Mouse (Mus musculus): ENCODE measurements around the gene Gpr88. TPM values are rescaled to one million over a fixed set of nuclear protein-coding genes. Genes with fewer than 3 reads are reported as not detected.
A peak's percentile ranks its signal among the peaks of the same experiment; 100 is the strongest.

Gpr88 gene
- polyA plus RNA-seq, 1 experiment from 2014 or later = 0.08 TPM

DNA sequence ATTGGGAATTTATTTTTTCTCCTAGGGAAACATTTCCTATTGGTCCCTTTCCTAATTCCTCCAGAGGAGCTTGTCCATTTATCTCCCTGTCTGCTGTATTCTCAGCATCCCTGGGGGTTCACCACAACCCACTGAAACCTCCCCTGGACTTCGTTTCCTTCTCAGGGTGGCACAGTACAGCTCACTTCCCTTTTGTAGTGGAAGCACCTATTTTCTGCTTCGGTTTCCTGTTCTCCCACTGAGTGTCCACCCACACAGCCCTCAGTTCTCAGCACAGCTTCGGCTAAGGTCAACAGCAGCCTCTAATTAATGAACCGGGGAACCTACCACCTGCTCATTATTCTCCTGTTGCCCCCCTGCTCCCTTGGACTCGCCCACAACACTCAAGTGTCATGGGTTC lies 2.8 kb upstream of the Gpr88 start:
- Histone ChIP-seq H3K36me3 (ENCODE audit: control insufficient read depth, insufficient read depth, low read length) (no peaks in the 10 kb centered on the region), H3K4me2 (ENCODE audit: low read depth, severe bottlenecking) (no peak overlapping the region), H3K27me3 (ENCODE audit: control insufficient read depth, insufficient read depth, low read length) (peaks cover 34% of the 10 kb centered on the region), H3K9me3 (ENCODE audit: control insufficient read depth, low read length) (no peaks in the 10 kb centered on the region), H3K27ac (replicated peaks; ENCODE audit: low read depth, low read length) (no peak overlapping the region), H3K4me3 (ENCODE audit: low read depth, low read length) (no peak overlapping the region), H3K9ac (ENCODE audit: low read length) (no peak overlapping the region), H3K4me1 (ENCODE audit: control insufficient read depth, insufficient read depth, low read length) (peaks cover 14% of the 10 kb centered on the region)
- no peak for ATAC-seq (ENCODE audit: insufficient number of reproducible peaks, low FRiP score, low TSS enrichment, low read depth)
- 35% methylated on average over 5 of the region's 5 CpGs for WGBS
- no peak for DNase-seq (ENCODE audit: low spot score)

DNA sequence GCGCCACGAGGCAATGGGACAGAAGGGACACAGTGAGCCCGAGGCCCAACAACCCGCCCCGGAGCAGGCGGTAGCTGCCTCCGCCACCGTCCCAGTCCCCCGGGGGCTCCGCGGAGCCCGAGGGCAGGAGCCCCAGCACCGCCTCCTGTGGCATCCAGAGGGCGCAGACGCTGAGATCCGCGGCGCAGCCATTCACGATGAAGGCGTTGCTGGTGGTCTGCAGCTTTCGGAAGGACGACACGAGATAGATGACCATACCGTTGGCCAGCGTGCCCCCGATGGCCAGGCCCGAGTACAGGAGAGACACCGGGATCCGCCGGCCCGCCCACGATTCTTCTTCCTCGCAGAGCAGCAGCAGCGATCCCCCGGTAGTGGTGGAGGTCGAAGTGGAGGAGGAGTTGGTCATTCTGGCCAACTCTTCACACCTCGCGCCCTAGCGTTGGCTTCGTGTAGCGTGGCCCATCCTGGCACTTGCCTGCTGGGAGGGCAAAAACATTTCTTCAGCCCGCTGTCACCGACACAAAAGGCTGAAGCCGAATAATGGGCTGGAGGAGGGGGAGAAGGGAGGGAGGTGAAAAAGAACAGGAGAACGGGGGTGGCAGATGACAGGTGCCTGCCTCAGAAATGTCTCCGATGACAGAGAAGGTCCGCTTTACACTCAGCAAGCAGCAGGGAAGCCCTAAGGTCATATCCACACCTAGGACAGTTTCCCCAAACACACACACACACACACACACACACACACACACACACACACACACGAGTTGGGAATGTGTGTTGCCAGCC lies 855 bp downstream of the Gpr88 start:
- Histone ChIP-seq H3K27me3 (ENCODE audit: control insufficient read depth, insufficient read depth, low read length) (peaks cover 41% of the 10 kb centered on the region), H3K27ac (replicated peaks; ENCODE audit: low read depth, low read length) (no peak overlapping the region), H3K4me2 (ENCODE audit: low read depth, severe bottlenecking) (peak overlapping the region; percentile 98), H3K4me3 (ENCODE audit: low read depth, low read length) (peak overlapping the region; percentile 51), H3K4me1 (ENCODE audit: control insufficient read depth, insufficient read depth, low read length) (peaks cover 14% of the 10 kb centered on the region), H3K36me3 (ENCODE audit: control insufficient read depth, insufficient read depth, low read length) (no peaks in the 10 kb centered on the region), H3K9me3 (ENCODE audit: control insufficient read depth, low read length) (no peaks in the 10 kb centered on the region), H3K9ac (ENCODE audit: low read length) (peak overlapping the region; percentile 45)
- DNase-seq (ENCODE audit: low spot score) = no peak
- under 1% methylated on average over 48 of the region's 48 CpGs for WGBS
- ATAC-seq (ENCODE audit: insufficient number of reproducible peaks, low FRiP score, low TSS enrichment, low read depth) = no peak

GRCm38 (mm10) chr3:116251481-116252254 lies 1.6 kb downstream of the Gpr88 start:
- peak; percentile 66 for DNase-seq (ENCODE audit: low spot score)
- ATAC-seq (ENCODE audit: insufficient number of reproducible peaks, low FRiP score, low TSS enrichment, low read depth) = peak; percentile 64
- Histone ChIP-seq H3K27me3 (ENCODE audit: control insufficient read depth, insufficient read depth, low read length) (peaks cover 41% of the 10 kb centered on the region), H3K36me3 (ENCODE audit: control insufficient read depth, insufficient read depth, low read length) (no peaks in the 10 kb centered on the region), H3K9me3 (ENCODE audit: control insufficient read depth, low read length) (no peaks in the 10 kb centered on the region), H3K27ac (replicated peaks; ENCODE audit: low read depth, low read length) (no peak overlapping the region), H3K4me2 (ENCODE audit: low read depth, severe bottlenecking) (peak overlapping the region; percentile 98), H3K4me3 (ENCODE audit: low read depth, low read length) (peak overlapping the region; percentile 51), H3K4me1 (ENCODE audit: control insufficient read depth, insufficient read depth, low read length) (peaks cover 14% of the 10 kb centered on the region), H3K9ac (ENCODE audit: low read length) (peak overlapping the region; percentile 45)
- under 1% methylated on average over 86 of the region's 86 CpGs for WGBS

DNA sequence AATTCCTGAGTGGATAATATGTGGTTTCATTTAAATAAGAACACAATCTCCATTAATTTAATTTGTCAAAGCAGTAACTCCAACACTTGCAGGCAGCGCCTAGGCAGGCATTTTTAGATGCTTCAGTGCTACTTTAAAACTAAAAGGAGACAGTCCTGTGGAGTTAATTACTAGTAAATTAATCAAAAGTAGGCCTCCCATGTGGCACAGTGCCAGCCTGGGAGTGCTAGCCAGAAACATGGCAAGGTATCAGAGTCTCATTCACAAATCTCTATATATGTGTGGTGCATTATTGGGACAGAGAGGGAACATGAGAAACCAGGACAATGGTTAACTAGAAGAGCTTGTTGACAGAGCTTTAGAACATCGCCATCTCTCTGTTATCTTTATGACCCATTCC lies 4.3 kb downstream of the Gpr88 start:
- no peak for ATAC-seq (ENCODE audit: insufficient number of reproducible peaks, low FRiP score, low TSS enrichment, low read depth)
- Histone ChIP-seq H3K27me3 (ENCODE audit: control insufficient read depth, insufficient read depth, low read length) (peaks cover 34% of the 10 kb centered on the region), H3K4me3 (ENCODE audit: low read depth, low read length) (no peak overlapping the region), H3K4me1 (ENCODE audit: control insufficient read depth, insufficient read depth, low read length) (peaks cover 14% of the 10 kb centered on the region), H3K4me2 (ENCODE audit: low read depth, severe bottlenecking) (no peak overlapping the region), H3K36me3 (ENCODE audit: control insufficient read depth, insufficient read depth, low read length) (no peaks in the 10 kb centered on the region), H3K9me3 (ENCODE audit: control insufficient read depth, low read length) (no peaks in the 10 kb centered on the region), H3K9ac (ENCODE audit: low read length) (no peak overlapping the region), H3K27ac (replicated peaks; ENCODE audit: low read depth, low read length) (no peak overlapping the region)
- WGBS = 72% methylated on average over 2 of the region's 2 CpGs
- no peak for DNase-seq (ENCODE audit: low spot score)

GRCm38 (mm10) chr3:116244476-116244875 lies 8.8 kb downstream of the Gpr88 start:
- no peak overlapping the region for H3K9ac ChIP-seq (ENCODE audit: low read length)
- H3K27ac ChIP-seq (replicated peaks; ENCODE audit: low read depth, low read length) = no peak overlapping the region
- no peaks in the 10 kb centered on the region for H3K36me3 ChIP-seq (ENCODE audit: control insufficient read depth, insufficient read depth, low read length)
- ATAC-seq (ENCODE audit: insufficient number of reproducible peaks, low FRiP score, low TSS enrichment, low read depth) (no peak), DNase-seq (ENCODE audit: low spot score) (no peak)
- H3K4me2 ChIP-seq (ENCODE audit: low read depth, severe bottlenecking) = no peak overlapping the region
- 65% methylated on average over 6 of the region's 6 CpGs for WGBS
- no peaks in the 10 kb centered on the region for H3K9me3 ChIP-seq (ENCODE audit: control insufficient read depth, low read length)
- H3K4me3 ChIP-seq (ENCODE audit: low read depth, low read length) = no peak overlapping the region
- H3K4me1 ChIP-seq (ENCODE audit: control insufficient read depth, insufficient read depth, low read length) = no peaks in the 10 kb centered on the region
- H3K27me3 ChIP-seq (ENCODE audit: control insufficient read depth, insufficient read depth, low read length) = no peaks in the 10 kb centered on the region

- Histone ChIP-seq H3K9me3 (ENCODE audit: control insufficient read depth, low read length) (no peaks in the 10 kb centered on the region), H3K4me2 (ENCODE audit: low read depth, severe bottlenecking) (no peak overlapping the region), H3K4me3 (ENCODE audit: low read depth, low read length) (no peak overlapping the region), H3K36me3 (ENCODE audit: control insufficient read depth, insufficient read depth, low read length) (no peaks in the 10 kb centered on the region), H3K4me1 (ENCODE audit: control insufficient read depth, insufficient read depth, low read length) (no peaks in the 10 kb centered on the region), H3K27ac (replicated peaks; ENCODE audit: low read depth, low read length) (no peak overlapping the region), H3K9ac (ENCODE audit: low read length) (no peak overlapping the region), H3K27me3 (ENCODE audit: control insufficient read depth, insufficient read depth, low read length) (no peaks in the 10 kb centered on the region)
- no peak for DNase-seq (ENCODE audit: low spot score)
- ATAC-seq (ENCODE audit: insufficient number of reproducible peaks, low FRiP score, low TSS enrichment, low read depth) = no peak
- 84% methylated on average over 9 of the region's 9 CpGs for WGBS
Measured at GRCm38 (mm10) chr3:116242685-116243084, 10.6 kb downstream of the Gpr88 start.

DNA sequence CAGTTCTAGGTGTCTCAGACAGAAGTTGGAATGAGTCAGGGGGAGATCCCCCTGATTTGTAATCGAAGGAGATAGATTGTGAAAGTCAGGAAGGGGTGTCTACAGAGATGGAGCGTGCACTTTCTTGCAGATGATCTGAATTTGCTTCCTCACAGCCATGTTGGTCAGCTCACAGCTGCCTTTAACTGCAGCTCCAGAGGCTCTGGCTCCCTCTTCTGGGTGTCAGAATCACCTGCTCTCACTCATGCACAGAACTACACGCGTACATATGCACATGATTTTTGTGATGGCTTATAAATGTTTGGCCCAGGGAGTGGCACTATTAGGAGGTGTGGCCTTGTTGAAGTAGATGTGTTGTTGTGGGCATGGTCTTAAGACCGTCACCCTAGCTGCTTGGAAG lies 15.8 kb downstream of the Gpr88 start:
- Histone ChIP-seq H3K27ac (replicated peaks; ENCODE audit: low read depth, low read length) (no peak overlapping the region), H3K4me1 (ENCODE audit: control insufficient read depth, insufficient read depth, low read length) (no peaks in the 10 kb centered on the region), H3K36me3 (ENCODE audit: control insufficient read depth, insufficient read depth, low read length) (no peaks in the 10 kb centered on the region), H3K4me3 (ENCODE audit: low read depth, low read length) (no peak overlapping the region), H3K27me3 (ENCODE audit: control insufficient read depth, insufficient read depth, low read length) (no peaks in the 10 kb centered on the region), H3K9ac (ENCODE audit: low read length) (no peak overlapping the region), H3K4me2 (ENCODE audit: low read depth, severe bottlenecking) (no peak overlapping the region), H3K9me3 (ENCODE audit: control insufficient read depth, low read length) (no peaks in the 10 kb centered on the region)
- ATAC-seq (ENCODE audit: insufficient number of reproducible peaks, low FRiP score, low TSS enrichment, low read depth) (no peak), DNase-seq (ENCODE audit: low spot score) (no peak)
- 82% methylated on average over 5 of the region's 5 CpGs for WGBS

DNA sequence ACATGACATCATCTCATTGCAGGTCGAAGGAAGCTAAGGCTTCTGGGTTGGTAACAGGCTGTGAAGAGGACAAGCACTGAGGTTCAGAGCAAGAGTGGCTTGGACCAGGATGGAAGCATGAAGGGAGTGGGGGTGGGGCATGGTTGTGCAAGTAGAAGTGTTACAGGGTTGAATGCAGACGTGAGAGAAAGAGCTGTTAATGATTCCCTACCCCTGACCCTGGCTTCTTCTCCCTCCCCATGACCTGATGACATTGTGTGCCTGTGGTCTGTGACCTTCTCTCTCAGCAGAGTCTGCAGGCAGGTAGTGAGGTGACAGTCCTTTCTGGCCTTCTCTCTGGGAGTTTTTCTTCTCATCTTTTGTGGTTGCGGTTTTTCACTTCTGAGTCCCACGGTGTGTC lies 16.4 kb downstream of the Gpr88 start:
- Histone ChIP-seq H3K27me3 (ENCODE audit: control insufficient read depth, insufficient read depth, low read length) (no peaks in the 10 kb centered on the region), H3K4me1 (ENCODE audit: control insufficient read depth, insufficient read depth, low read length) (no peaks in the 10 kb centered on the region), H3K27ac (replicated peaks; ENCODE audit: low read depth, low read length) (no peak overlapping the region), H3K4me3 (ENCODE audit: low read depth, low read length) (no peak overlapping the region), H3K36me3 (ENCODE audit: control insufficient read depth, insufficient read depth, low read length) (no peaks in the 10 kb centered on the region), H3K9me3 (ENCODE audit: control insufficient read depth, low read length) (no peaks in the 10 kb centered on the region), H3K4me2 (ENCODE audit: low read depth, severe bottlenecking) (no peak overlapping the region), H3K9ac (ENCODE audit: low read length) (no peak overlapping the region)
- ATAC-seq (ENCODE audit: insufficient number of reproducible peaks, low FRiP score, low TSS enrichment, low read depth) = no peak
- 69% methylated on average over 4 of the region's 4 CpGs for WGBS
- no peak for DNase-seq (ENCODE audit: low spot score)

Data from limb, embryonic 11.5 days (tissue).